Mouse (Mus musculus) kidney, postnatal 4 days (tissue): Measurements from ENCODE around the gene Gm1330.
"Not testable (repeated sequence)": the region's sequence is repeated elsewhere in the genome, so short reads cannot be mapped to it uniquely, and the experiment has no call there.

Experiments used
- DNase-seq, 2 experiments: peaks; one replicate each; pipeline ENCODE4 v3.0.0; 2021; ENCODE audit warnings: mixed read lengths in 2 of 2

Gm1330 gene

DNA sequence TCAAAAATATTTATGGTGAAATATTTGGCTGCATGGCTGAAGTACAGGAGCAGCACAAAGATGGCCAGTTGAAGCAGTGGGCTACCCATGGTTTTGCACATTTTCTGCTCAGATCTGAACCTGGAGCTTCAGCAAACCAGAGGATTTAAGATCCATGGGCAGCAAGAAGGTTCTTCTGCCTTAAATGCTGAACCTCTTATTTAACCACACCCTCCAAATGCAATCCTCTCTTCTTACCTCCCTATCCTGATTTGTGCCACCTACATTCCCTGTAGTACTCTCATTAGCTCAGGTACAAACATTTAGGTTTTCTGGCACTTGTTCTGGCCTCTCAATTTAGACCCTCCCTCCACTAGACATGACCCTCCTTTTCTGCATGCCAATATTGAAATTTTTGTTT is at the start of gene Gm1330:
Gene Gm1330, minus strand, starts transcription at position 101 of the 400 bp plus-strand sequence.
- no peak for DNase-seq

DNA sequence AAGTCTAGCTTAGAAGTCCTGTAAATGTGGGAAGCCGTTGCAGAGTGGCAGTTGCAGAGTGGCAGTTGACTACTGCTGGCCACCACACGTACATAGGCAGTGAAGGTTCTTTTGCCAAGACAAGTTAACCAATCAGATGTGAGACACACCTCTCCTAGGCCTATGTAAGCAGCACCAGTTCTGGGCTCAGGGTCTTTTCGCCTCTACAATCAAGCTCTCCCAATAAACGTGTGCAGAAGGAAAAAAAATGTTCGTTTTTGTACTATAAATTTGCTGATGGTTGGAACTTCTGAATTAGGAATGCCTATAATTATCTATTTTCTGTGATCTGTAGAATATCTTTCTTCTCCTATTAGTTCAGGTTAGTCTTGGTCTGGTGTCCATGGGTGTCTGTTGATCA is 14.1 kb upstream of the Gm1330 start, which contains the start of gene Gm10750:
Gene Gm10750, minus strand, starts transcription at position 101 of the 400 bp plus-strand sequence.
- DNase-seq, result not testable (repeated sequence)

DNA sequence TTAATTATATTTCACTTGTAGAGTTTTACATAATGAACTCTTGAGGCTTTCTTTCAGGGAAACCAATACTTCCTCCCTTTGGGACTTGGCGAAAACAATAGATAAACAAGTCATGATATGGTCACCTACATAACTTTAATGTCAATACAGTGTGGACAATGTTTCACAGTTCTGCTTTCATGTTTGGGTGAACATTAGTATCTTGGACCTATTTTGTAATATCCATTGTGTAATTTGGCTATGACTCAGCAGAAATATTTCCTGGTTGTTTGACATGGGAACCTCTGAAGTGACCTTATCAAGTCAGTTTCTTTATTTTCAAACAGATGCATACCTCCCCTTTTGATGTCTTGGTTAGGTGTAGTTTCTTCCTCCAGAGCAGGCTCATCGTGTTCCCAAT is 1.8 kb upstream of the Gm1330 start:
- DNase-seq, result no peak

DNA sequence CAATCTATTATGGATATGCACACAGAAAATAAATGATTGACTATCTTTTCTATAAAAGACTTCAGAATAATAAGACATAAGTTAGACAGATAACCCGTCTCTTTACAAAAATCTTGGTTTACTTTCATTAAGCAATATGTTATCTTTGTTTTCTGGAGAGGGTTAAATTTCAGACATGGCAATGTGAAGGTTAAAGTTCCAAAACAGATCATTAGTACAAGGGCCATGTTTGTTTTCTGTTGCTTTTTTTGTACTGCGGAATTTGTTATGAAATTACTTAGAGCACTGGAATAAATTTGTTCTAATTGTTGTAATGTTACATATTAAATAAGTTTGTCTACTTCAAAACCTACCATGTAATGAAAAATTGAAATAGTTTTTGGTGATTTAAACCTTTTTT is 7.9 kb downstream of the Gm1330 start:
- DNase-seq, result no peak
